Mouse (Mus musculus) mesoderm, embryonic 11.5 days (tissue): ENCODE results near the gene Cldn15.
A peak's percentile ranks its signal among the peaks of the same experiment; 100 is the strongest.
"Not testable (repeated sequence)": the region's sequence is repeated elsewhere in the genome, so short reads cannot be mapped to it uniquely, and the experiment has no call there.

Experiments
- DNase-seq: peaks from one replicate; pipeline ENCODE4 v3.0.0-alpha.2; 2012; ENCODE audit warnings: low read depth, low spot score

Gene Cldn15

GRCm38 (mm10) chr5:136966331-136966730 is at the start of gene Cldn15:
TSS of gene Cldn15 (plus strand) at chr5:136966616.
- peak; percentile 47 for DNase-seq

- no peak for DNase-seq
Observed at GRCm38 (mm10) chr5:136917613-136918242, 48.7 kb upstream of the Cldn15 start.

GRCm38 (mm10) chr5:136918655-136919472 is 47.6 kb upstream of the Cldn15 start:
- peak; percentile 83 for DNase-seq

GRCm38 (mm10) chr5:136919546-136920301 is 46.7 kb upstream of the Cldn15 start:
- DNase-seq, result no peak

- DNase-seq, result no peak
Observed at GRCm38 (mm10) chr5:136922830-136923229, 43.6 kb upstream of the Cldn15 start.

- DNase-seq, result no peak
Observed at GRCm38 (mm10) chr5:136923751-136924478, 42.5 kb upstream of the Cldn15 start.

- peak; percentile 90 for DNase-seq
Observed at GRCm38 (mm10) chr5:136929073-136929472, 37.3 kb upstream of the Cldn15 start.

GRCm38 (mm10) chr5:136931896-136932295 is 34.5 kb upstream of the Cldn15 start:
- no peak for DNase-seq

GRCm38 (mm10) chr5:136932956-136933355 is 33.5 kb upstream of the Cldn15 start:
- DNase-seq, result peak; percentile 31

GRCm38 (mm10) chr5:136933930-136934329 is 32.5 kb upstream of the Cldn15 start:
- DNase-seq, result no peak

- no peak for DNase-seq
Observed at GRCm38 (mm10) chr5:136935905-136936695, 30.3 kb upstream of the Cldn15 start.

GRCm38 (mm10) chr5:136936750-136937149 is 29.7 kb upstream of the Cldn15 start:
- no peak for DNase-seq

- DNase-seq, result no peak
Observed at GRCm38 (mm10) chr5:136937621-136938020, 28.8 kb upstream of the Cldn15 start.

- DNase-seq, result no peak
Observed at GRCm38 (mm10) chr5:136939284-136939683, 27.1 kb upstream of the Cldn15 start.

GRCm38 (mm10) chr5:136940029-136940428 is 26.4 kb upstream of the Cldn15 start:
- DNase-seq, result not testable (repeated sequence)

GRCm38 (mm10) chr5:136940845-136941560 is 25.4 kb upstream of the Cldn15 start:
- DNase-seq, result no peak

- no peak for DNase-seq
Observed at GRCm38 (mm10) chr5:136942781-136943180, 23.6 kb upstream of the Cldn15 start.

GRCm38 (mm10) chr5:136943382-136943781 is 23.0 kb upstream of the Cldn15 start:
- DNase-seq, result no peak

GRCm38 (mm10) chr5:136945084-136945483 is 21.3 kb upstream of the Cldn15 start:
- DNase-seq, result no peak

- DNase-seq, result no peak
Observed at GRCm38 (mm10) chr5:136947874-136948273, 18.5 kb upstream of the Cldn15 start.
